Mouse (Mus musculus) liver, embryonic 13.5 days (tissue): ENCODE data around the gene Gal3st4. TPM values are rescaled to one million over a fixed set of nuclear protein-coding genes. Genes with fewer than 3 reads are reported as not detected.

Experiments
- ATAC-seq: fragments of 200-750 bp; cut with Nextera tagmentation; 2 replicates; pipeline ENCODE4 v1.8.0; 2017; ENCODE audit warnings: low read depth, mild to moderate bottlenecking, moderate number of reproducible peaks, moderate library complexity
- DNase-seq: peaks from one replicate; pipeline ENCODE4 v3.0.0; 2022
- H3K27ac ChIP-seq: fragments of 300-500 bp; sonication (generic); 2 replicates; pipeline ENCODE4 v1.5.1; 2015; ENCODE audit warnings: moderate library complexity, mild to moderate bottlenecking, inconsistent platforms
- H3K27me3 ChIP-seq: fragments of 300-500 bp; sonication (generic); 2 replicates; pipeline ENCODE4 v1.6.1; 2015; ENCODE audit warnings: mild to moderate bottlenecking, inconsistent platforms
- H3K36me3 ChIP-seq: fragments of 300-500 bp; sonication (generic); 2 replicates; pipeline ENCODE4 v1.6.1; 2015; ENCODE audit warnings: mild to moderate bottlenecking, inconsistent platforms
- H3K4me1 ChIP-seq: fragments of 300-500 bp; sonication (generic); replicated peaks from 2 replicates; pipeline ENCODE4 v1.6.1; 2015; ENCODE audit warnings: inconsistent platforms
- H3K4me2 ChIP-seq: fragments of 300-500 bp; sonication (generic); 2 replicates; pipeline ENCODE4 v1.6.1; 2015; ENCODE audit warnings: inconsistent platforms, mild to moderate bottlenecking, moderate library complexity
- H3K4me3 ChIP-seq: fragments of 300-500 bp; sonication (generic); replicated peaks from 2 replicates; pipeline ENCODE4 v1.5.1; 2015; ENCODE audit warnings: mild to moderate bottlenecking, inconsistent platforms
- H3K9ac ChIP-seq: fragments of 300-500 bp; sonication (generic); 2 replicates; pipeline ENCODE4 v1.6.1; 2015; ENCODE audit warnings: mild to moderate bottlenecking, inconsistent platforms
- H3K9me3 ChIP-seq: fragments of 300-500 bp; sonication (generic); replicated peaks from 2 replicates; pipeline ENCODE4 v1.6.1; 2016; ENCODE audit warnings: inconsistent platforms
- WGBS: fragments of 180-500 bp; shearing (Covaris S2); methylation state at CpG from one replicate; pipeline ENCODE4 v1.1.7; 2015; ENCODE audit not compliant: insufficient replicate concordance; 5-methylcytosine and 5-hydroxymethylcytosine counted together
- polyA plus RNA-seq: library from polyadenylated mRNA; unstranded; fragments of >200 nt; fragmentation: Nextera tagmentation; extraction: Ambion mirVana; gene quantifications from 2 replicates; pipeline ENCODE4 v1.2.1, GENCODE M21; 2015

Gene Gal3st4
- polyA plus RNA-seq, 1 experiment from 2014 or later, result 0.23 TPM

- peak overlapping the region; percentile 88 for H3K27ac ChIP-seq
- peak overlapping the region; percentile 94 for H3K9ac ChIP-seq
Measured at GRCm38 (mm10) chr5:138262001-138262400, 10.6 kb downstream of the Gal3st4 start.

GRCm38 (mm10) chr5:138260834-138261233, 11.8 kb downstream of the Gal3st4 start:
- Histone ChIP-seq H3K36me3 (peaks cover 46% of the 10 kb centered on the region), H3K4me2 (peak overlapping the region; percentile 97), H3K27ac (peak overlapping the region; percentile 88), H3K4me1 (peaks cover 87% of the 10 kb centered on the region), H3K9ac (peak overlapping the region; percentile 94), H3K4me3 (peak overlapping the region; percentile 90), H3K27me3 (no peaks in the 10 kb centered on the region), H3K9me3 (no peaks in the 10 kb centered on the region)
- ATAC-seq (peak; percentile 66), DNase-seq (no peak)
- 23% methylated on average over 11 of the region's 11 CpGs for WGBS

More at GRCm38 (mm10) chr5:138262001-138262400, 10.6 kb downstream of the Gal3st4 start:
- H3K9me3 ChIP-seq, result no peaks in the 10 kb centered on the region
- DNase-seq (no peak), ATAC-seq (no peak)
- H3K27me3 ChIP-seq, result no peaks in the 10 kb centered on the region
- peak overlapping the region; percentile 97 for H3K4me2 ChIP-seq
- H3K36me3 ChIP-seq, result peaks cover 46% of the 10 kb centered on the region
- peaks cover 75% of the 10 kb centered on the region for H3K4me1 ChIP-seq
- 42% methylated on average over 4 of the region's 4 CpGs for WGBS
- H3K4me3 ChIP-seq, result peak overlapping the region; percentile 90

- 21% methylated on average over 10 of the region's 10 CpGs for WGBS
- Histone ChIP-seq H3K36me3 (peaks cover 46% of the 10 kb centered on the region), H3K9ac (peak overlapping the region; percentile 94), H3K4me1 (peaks cover 88% of the 10 kb centered on the region), H3K9me3 (no peaks in the 10 kb centered on the region), H3K27me3 (no peaks in the 10 kb centered on the region), H3K27ac (peak overlapping the region; percentile 88; the same call in 1 of the 2 replicates), H3K4me2 (peak overlapping the region; percentile 97), H3K4me3 (peak overlapping the region; percentile 90)
- DNase-seq (no peak), ATAC-seq (no peak)
Measured at GRCm38 (mm10) chr5:138260051-138260450, 12.6 kb downstream of the Gal3st4 start.

- WGBS, result 64% methylated on average over 7 of the region's 7 CpGs
- peak overlapping the region; percentile 13; the same call in 1 of the 2 replicates for H3K9ac ChIP-seq
- peaks cover 86% of the 10 kb centered on the region for H3K4me1 ChIP-seq
- DNase-seq (no peak), ATAC-seq (no peak)
- no peaks in the 10 kb centered on the region for H3K9me3 ChIP-seq
- no peak overlapping the region for H3K4me3 ChIP-seq
- peaks cover 46% of the 10 kb centered on the region for H3K36me3 ChIP-seq
- no peak overlapping the region for H3K4me2 ChIP-seq
- no peak overlapping the region for H3K27ac ChIP-seq
- H3K27me3 ChIP-seq, result no peaks in the 10 kb centered on the region
Measured at GRCm38 (mm10) chr5:138258993-138259392, 13.6 kb downstream of the Gal3st4 start.

GRCm38 (mm10) chr5:138258542-138258941, 14.1 kb downstream of the Gal3st4 start:
- Histone ChIP-seq H3K4me1 (peaks cover 86% of the 10 kb centered on the region), H3K27ac (peak overlapping the region; percentile 47; the same call in 1 of the 2 replicates)
- 75% methylated on average over 6 of the region's 6 CpGs for WGBS

GRCm38 (mm10) chr5:138258078-138258477, 14.6 kb downstream of the Gal3st4 start:
- H3K9ac ChIP-seq, result no peak overlapping the region
- peak overlapping the region; percentile 47 for H3K27ac ChIP-seq
- 33% methylated on average over 3 of the region's 3 CpGs for WGBS
- DNase-seq (no peak), ATAC-seq (no peak)
- no peak overlapping the region for H3K4me3 ChIP-seq
- H3K9me3 ChIP-seq, result no peaks in the 10 kb centered on the region
- H3K36me3 ChIP-seq, result peaks cover 46% of the 10 kb centered on the region
- H3K27me3 ChIP-seq, result no peaks in the 10 kb centered on the region
- H3K4me1 ChIP-seq, result peaks cover 82% of the 10 kb centered on the region
- H3K4me2 ChIP-seq, result peak overlapping the region; percentile 88; the same call in 1 of the 2 replicates

More at GRCm38 (mm10) chr5:138258542-138258941, 14.1 kb downstream of the Gal3st4 start:
- Histone ChIP-seq H3K4me3 (no peak overlapping the region), H3K36me3 (peaks cover 46% of the 10 kb centered on the region), H3K9ac (peak overlapping the region; percentile 13; the same call in 1 of the 2 replicates), H3K9me3 (no peaks in the 10 kb centered on the region), H3K4me2 (no peak overlapping the region), H3K27me3 (no peaks in the 10 kb centered on the region)
- DNase-seq (no peak), ATAC-seq (no peak)

GRCm38 (mm10) chr5:138257585-138257978, 15.1 kb downstream of the Gal3st4 start:
- Histone ChIP-seq H3K9me3 (no peaks in the 10 kb centered on the region), H3K4me2 (peak overlapping the region; percentile 88; the same call in 1 of the 2 replicates), H3K36me3 (peaks cover 46% of the 10 kb centered on the region), H3K4me1 (peaks cover 77% of the 10 kb centered on the region), H3K4me3 (no peak overlapping the region), H3K27me3 (no peaks in the 10 kb centered on the region), H3K9ac (no peak overlapping the region), H3K27ac (peak overlapping the region; percentile 65)
- ATAC-seq, result no peak
- no peak for DNase-seq
- 70% methylated on average over 4 of the region's 4 CpGs for WGBS

GRCm38 (mm10) chr5:138256966-138257584, 15.6 kb downstream of the Gal3st4 start:
- peak overlapping the region; percentile 78; the same call in 1 of the 2 replicates for H3K4me3 ChIP-seq
- H3K9ac ChIP-seq, result no peak overlapping the region
- ATAC-seq (no peak), DNase-seq (no peak)
- peaks cover 46% of the 10 kb centered on the region for H3K36me3 ChIP-seq
- no peaks in the 10 kb centered on the region for H3K27me3 ChIP-seq
- peak overlapping the region; percentile 65 for H3K27ac ChIP-seq
- no peaks in the 10 kb centered on the region for H3K9me3 ChIP-seq
- 31% methylated on average over 10 of the region's 10 CpGs for WGBS
- peaks cover 72% of the 10 kb centered on the region for H3K4me1 ChIP-seq
- H3K4me2 ChIP-seq, result peak overlapping the region; percentile 88

GRCm38 (mm10) chr5:138256094-138256467, 16.6 kb downstream of the Gal3st4 start:
- H3K27me3 ChIP-seq, result no peaks in the 10 kb centered on the region
- DNase-seq, result no peak
- 20% methylated on average over 7 of the region's 7 CpGs for WGBS
- peaks cover 62% of the 10 kb centered on the region for H3K4me1 ChIP-seq
- no peaks in the 10 kb centered on the region for H3K9me3 ChIP-seq
- peak overlapping the region; percentile 80 for H3K27ac ChIP-seq
- 0 out of 2 replicates have a peak, but pooled peaks have one; percentile 0 for ATAC-seq
- H3K4me3 ChIP-seq, result peak overlapping the region; percentile 78
- peak overlapping the region; percentile 88 for H3K4me2 ChIP-seq
- peak overlapping the region; percentile 80 for H3K9ac ChIP-seq
- H3K36me3 ChIP-seq, result peaks cover 36% of the 10 kb centered on the region

GRCm38 (mm10) chr5:138255353-138256093, 17.1 kb downstream of the Gal3st4 start, which contains the start of gene Lamtor4:
TSS of gene Lamtor4 (plus strand) at chr5:138255482.
- peaks cover 31% of the 10 kb centered on the region for H3K36me3 ChIP-seq
- peaks cover 57% of the 10 kb centered on the region for H3K4me1 ChIP-seq
- peak within 1 kb of the TSS; percentile 88 for H3K4me2 ChIP-seq
- WGBS, result under 1% methylated on average over 38 of the region's 38 CpGs
- DNase-seq, result peak; percentile 95
- H3K9ac ChIP-seq, result peak within 1 kb of the TSS; percentile 80
- H3K4me3 ChIP-seq, result peak within 1 kb of the TSS; percentile 78
- H3K27me3 ChIP-seq, result no peaks in the 10 kb centered on the region
- peak; percentile 99 for ATAC-seq
- H3K9me3 ChIP-seq, result no peaks in the 10 kb centered on the region
- peak within 1 kb of the TSS; percentile 80 for H3K27ac ChIP-seq

GRCm38 (mm10) chr5:138253061-138253460, 19.6 kb downstream of the Gal3st4 start:
- H3K36me3 ChIP-seq, result peaks cover 7% of the 10 kb centered on the region
- H3K9ac ChIP-seq, result no peak overlapping the region
- no peaks in the 10 kb centered on the region for H3K27me3 ChIP-seq
- no peak overlapping the region for H3K27ac ChIP-seq
- WGBS, result 78% methylated on average over 3 of the region's 3 CpGs
- H3K9me3 ChIP-seq, result no peaks in the 10 kb centered on the region
- H3K4me2 ChIP-seq, result no peak overlapping the region
- ATAC-seq, result no peak
- H3K4me3 ChIP-seq, result no peak overlapping the region
- peaks cover 32% of the 10 kb centered on the region for H3K4me1 ChIP-seq
- DNase-seq, result no peak
